Mouse (Mus musculus): ENCODE measurements around the gene Dnajc5. TPM values are rescaled to one million over a fixed set of nuclear protein-coding genes. Genes with fewer than 3 reads are reported as not detected.

The Dnajc5 gene
- total RNA-seq, 2 experiments from 2014 or later = 271 to 275 TPM

DNA sequence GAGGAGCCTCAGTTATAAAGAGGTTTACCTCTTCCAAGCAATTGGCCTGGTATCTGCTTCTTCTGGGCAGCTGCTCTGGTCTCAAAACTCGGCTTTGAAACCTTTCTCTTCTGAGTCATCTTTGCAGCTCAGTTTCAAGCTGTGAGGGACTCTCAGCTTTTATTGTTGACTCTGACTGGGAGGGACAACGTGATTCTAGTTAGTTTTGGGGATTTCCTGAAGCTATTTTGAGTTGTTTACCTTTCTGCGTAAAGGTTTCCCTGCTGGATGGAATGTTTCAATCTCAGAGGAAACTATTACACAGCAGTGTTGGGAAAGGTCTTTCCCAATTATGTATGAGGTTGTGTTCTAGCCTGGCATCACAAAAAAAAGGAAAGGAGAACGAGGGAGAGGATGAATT lies 21.6 kb upstream of the Dnajc5 start:
- no peak for DNase-seq (ENCODE audit: low spot score in 2 of 2)

DNA sequence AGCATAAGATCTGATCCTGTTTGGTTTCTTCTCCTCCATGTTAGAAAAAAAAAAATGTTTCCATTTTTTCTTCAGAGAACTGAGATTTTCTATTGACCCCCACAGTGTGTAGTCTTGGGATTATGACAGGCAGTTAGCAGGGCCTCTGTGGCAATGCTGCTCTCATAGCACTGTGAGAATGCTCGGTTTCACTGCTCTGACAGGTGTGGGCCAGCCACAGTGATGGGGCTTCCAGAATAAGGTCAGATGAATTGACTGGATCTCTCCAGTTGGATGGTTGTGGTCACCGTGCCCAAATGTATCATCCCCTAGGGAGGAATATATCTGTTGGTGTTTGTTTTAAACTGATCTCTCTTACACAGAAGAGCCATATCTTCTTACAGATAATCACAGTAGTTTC lies 11.1 kb upstream of the Dnajc5 start:
- DNase-seq (ENCODE audit: low spot score in 2 of 2) = no peak

DNA sequence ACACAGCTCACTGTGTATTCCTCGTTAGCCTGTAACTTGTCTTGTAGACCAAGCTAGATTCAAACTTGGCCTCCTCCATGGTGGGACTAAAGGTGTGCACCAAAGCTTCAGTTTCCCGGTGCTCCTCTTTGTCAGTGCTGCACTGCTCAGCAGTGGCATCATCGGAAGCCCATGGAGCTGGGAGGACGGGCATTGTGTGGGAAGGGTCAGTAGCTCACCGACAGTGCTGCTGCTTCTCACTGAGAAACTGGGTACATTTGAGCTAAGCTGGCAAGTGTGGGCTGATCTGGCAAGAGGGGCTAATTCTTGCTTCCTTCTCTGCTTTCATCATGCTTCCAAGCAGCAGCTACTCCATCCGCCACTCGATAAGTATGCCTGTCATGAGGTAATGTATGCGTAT lies 9.1 kb upstream of the Dnajc5 start:
- no peak for DNase-seq (ENCODE audit: low spot score in 2 of 2)

DNA sequence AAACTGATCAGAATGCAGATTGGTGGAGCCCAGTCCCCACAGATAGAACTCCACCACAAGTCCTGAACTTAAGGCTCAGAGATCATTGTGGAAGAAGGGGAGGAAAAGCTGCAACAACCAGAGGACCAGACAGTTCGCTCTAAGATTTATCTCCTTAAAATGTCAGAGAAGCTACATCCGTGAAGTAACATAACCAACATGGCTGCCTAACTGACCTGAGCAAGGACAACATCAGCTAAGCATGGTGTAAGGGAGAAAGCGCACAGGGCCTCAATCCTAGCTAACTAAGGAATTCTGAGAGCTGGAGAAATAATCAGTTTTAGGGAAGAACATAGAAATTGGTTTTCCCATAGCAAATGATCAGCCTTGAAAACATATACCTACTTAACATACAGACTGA lies 1.1 kb upstream of the Dnajc5 start:
- DNase-seq (ENCODE audit: low spot score in 2 of 2) = no peak

DNA sequence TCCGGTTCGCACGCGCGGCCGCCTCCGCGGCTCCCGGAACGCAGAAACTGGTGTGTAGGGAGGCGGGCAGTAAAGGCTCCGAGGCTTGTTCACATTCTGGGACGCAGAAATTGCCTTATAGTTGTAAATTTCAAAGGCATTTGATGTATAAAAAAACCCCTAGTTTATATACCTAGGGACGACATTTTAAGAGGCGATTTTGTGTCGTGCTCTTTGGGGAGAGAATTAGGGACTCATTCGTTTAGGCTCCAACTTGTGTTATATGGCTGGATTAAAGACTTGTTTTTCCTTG lies 597 bp downstream of the Dnajc5 start:
- DNase-seq (ENCODE audit: low spot score in 2 of 2) = no peak

DNA sequence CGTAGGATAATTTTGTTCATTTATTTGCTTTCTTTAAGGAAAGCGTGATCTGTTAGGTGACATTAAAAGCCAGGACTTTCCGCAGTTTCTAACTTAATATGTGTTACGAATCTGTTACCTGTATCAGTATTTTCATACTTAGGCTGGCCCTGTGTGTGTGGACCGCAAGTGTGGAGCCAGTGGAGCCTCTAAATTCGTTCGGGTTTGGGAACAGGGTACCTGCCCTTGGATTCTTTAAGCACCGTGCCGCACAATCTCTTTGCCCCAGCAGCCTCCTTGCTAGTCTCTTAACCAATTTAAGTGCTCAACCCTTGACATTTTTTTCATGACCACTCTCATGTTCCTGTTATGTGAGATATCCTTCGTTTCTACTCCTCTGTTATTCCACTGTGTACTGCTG lies 1.2 kb downstream of the Dnajc5 start:
- no peak for DNase-seq (ENCODE audit: low spot score in 2 of 2)

DNA sequence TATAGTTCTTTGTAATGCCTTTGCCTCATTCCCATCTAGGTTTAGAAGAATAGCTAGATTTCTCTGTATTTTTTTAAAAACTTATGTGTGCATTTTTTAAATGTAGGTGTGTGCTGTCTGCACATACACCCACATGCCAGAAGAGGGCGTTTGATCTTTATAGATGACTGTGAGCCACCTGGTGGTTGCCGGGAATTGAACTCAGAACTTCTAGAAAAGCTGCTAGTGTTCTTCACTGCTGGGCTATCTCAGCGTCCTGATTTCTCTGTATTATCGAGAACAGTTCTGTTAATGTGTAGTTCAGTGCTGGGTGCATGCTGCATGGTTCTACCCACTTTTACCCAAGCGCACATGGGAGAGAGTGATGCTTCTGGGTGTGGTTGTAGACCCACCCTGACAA lies 2.5 kb downstream of the Dnajc5 start:
- DNase-seq (ENCODE audit: low spot score in 2 of 2) = no peak

DNA sequence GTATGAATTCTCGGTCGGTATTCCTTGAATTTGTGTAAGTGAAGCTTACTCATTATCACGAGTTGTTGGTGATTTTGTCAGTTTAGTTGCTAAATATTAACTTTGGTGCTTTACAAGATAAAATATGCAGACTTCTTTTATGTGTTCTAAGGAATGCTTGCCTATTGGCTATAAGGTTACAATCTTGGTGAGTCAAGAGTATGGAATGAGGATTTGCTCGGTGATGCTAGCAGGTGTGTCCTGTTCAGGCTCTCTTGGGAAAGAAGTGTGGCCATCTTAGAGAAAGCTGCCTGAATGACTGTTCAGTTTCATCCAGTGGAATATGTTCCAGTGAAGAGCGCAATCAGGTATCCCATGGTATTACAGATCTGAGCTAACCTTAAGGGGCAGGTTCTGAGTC lies 5.2 kb downstream of the Dnajc5 start:
- no peak for DNase-seq (ENCODE audit: low spot score in 2 of 2)

DNA sequence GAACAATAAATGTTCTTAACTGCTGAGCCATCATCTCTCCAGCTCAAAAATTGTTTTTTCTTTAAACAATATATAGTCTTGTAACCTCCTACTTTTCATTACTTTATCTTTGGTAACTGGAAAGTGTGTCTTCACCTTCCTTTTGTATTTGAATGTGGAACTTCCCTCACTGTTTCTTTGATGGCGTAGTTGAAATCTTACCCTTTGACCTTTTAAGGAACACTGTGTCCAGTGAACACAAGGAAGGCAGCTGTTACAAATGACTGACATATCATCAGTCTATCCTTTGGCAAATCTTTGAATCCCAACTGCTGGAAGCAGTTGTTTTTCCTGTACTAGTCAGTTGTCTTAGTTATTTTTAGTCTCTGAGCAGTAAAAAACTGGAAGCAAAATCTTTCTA lies 8.8 kb downstream of the Dnajc5 start:
- DNase-seq (ENCODE audit: low spot score in 2 of 2) = no peak

DNA sequence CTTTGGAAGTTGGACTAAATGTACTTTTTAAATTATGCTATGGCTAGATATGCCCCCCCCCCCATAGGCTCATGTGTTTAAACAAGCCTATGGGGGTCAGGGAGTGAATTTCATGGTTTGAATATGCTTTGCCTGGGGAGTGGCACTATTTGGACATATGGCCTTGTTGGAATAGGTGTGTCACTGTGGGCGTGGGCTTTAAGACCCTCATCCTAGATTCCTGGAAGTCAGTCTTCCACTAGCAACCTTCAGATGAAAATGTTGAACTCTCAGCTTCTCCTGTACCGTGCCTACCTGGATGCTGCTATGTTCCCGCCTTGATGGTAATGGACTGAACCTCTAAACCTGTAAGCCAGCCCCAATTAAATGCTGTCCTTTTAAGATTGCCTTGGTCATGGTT lies 12.3 kb downstream of the Dnajc5 start:
- DNase-seq (ENCODE audit: low spot score in 2 of 2) = no peak

DNA sequence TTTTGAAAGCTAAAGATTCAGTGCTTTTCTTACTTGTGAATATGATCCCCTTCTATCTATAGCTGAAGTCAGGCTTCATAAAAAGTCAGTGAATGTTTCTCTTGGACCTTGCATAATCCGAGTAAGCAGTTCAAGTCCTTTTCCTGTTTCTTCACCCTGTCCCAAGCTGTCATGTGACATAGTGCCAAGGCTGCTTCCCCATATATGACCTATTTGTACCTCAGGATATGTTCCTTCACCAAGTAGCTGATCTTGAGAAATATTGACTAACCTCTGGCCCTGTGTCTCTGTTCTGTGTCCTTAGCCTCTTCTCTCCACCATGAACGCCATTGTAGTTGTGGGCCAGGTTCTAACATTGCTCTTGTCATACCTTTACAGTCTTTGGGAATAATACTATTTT lies 16.1 kb downstream of the Dnajc5 start:
- no peak for DNase-seq (ENCODE audit: low spot score in 2 of 2)

DNA sequence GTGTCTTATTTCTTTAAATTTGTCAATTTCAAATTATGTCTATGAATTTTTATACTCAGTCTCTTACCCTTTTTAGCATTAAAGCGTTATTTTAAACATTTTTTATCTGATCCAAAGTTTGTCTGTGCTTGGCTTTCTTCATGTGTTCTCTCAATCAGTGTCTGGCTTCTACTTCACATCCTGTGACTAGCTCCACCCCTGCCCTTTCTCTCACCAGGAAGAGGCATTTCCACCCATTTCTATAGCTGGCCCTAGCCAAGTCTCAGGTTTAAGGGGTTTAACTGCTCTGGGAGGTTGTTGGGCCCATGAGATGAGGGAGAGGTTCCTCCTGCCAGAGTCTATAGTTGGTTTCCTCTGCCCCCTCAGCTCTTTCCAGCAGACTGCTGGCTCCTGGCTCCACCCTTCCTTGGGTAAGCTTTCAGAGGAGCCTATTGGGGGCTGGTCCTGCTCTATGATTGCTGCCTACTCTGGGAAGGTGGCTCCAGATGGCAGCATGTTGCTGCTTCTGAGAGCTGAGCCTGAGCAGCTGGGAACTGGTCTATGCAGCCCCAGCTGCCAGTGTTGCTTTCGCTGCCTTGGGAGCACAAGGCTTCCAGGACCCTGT lies 17.3 kb downstream of the Dnajc5 start:
- peak; percentile 33 to 37 for DNase-seq (ENCODE audit: low spot score in 2 of 2)

DNA sequence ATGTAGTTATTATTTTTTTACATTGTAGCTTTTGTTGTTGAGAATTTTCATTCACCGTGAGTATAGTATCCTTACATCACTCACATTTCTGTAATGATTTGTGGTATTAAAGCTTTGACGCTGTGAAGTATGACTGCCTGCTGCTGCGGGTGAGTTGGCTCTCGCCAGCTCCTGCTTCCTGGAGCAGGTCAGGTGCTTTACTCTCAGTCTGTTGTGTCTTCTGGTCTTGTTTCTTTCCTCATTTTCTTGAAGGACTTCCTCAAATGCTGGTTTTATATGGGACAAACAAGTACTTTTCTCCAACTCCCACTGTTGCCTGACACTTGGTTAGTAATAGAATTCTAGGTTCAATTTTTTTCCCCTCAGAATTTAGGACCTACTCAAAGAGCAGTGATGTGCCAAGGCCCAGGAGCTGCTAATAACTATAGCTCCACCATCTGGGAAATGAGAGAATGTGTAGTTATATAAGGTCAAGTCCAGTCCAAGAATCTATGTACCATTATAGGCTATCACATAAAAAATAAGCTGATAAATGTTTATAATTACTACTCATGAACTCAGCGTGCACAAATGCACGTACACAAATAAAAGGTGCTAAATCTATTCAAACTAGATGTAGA lies 21.6 kb downstream of the Dnajc5 start:
- no peak for DNase-seq (ENCODE audit: low spot score in 2 of 2)

DNA sequence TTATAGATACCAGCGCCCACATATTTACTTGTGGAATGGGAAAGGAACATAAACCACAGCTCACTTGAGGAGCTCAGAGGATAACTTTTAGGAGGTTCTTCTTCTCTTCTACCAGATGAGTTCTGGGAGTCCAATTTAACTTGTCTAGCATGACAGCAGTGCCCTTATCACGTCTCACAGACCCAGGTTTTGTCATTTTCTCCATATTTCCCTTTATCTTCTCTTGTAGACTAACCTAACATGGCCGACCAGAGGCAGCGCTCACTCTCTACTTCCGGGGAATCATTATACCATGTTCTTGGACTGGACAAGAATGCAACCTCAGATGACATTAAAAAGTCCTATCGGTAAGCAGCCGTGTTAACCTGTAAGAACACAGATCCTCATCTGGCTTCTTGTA lies 25.9 kb downstream of the Dnajc5 start:
- no peak for DNase-seq (ENCODE audit: low spot score in 2 of 2)

DNA sequence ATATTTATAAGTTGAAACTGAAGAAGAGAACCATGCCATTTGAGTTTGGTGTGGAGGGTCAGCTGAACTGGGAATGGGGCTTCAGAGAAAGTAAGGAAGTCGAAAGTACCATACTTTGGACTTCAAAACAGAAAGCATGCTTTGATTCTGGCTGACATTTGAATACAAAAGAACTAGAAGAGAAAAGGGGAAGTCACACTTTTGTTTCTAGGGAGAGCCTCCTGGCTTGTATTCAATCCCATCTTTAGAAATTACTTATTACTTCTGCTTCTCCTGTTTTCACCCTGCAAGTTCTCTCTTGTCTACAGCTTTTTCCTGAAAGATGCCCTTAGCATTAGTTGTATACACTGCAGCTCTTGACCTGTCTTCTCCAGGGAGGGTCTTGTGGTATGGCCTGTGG lies 27.9 kb downstream of the Dnajc5 start:
- DNase-seq (ENCODE audit: low spot score in 2 of 2) = no peak

DNA sequence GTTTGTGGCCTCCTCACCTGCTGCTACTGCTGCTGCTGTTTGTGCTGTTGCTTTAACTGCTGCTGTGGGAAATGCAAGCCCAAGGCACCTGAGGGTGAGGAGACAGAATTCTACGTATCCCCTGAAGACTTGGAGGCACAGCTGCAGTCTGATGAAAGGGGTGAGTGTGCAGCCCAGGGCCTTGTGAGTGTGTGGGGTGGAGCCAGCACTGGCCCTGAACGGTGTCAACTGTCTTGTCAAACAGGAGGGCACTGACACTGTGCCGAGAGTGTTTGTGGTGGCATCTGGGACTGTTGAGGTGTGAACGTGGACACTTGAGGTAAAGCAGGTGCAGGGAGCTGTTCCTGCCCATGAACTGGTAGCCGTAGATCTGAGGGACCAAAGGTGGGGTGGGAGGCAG lies 28.4 kb downstream of the Dnajc5 start:
- no peak for DNase-seq (ENCODE audit: low spot score in 2 of 2)

DNA sequence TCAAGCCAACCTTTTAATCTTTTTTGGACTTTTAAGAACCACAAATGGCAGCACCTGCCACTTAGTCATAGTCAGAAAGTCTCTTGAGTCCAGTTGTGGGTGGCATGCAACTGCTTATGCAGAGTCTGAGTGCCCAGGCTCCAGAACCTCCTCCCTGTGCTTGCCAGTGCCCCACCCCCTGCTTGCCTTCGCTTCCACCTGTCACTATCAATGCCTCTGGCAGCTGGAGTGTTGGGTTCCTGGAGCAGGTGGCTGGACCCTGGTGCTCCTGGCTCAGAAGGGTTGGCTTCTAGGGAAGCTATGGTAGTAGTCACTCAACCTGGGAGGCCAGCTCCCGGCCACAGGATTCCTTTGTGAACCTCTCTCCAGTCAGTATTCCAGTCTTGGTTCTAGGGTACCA lies 29.9 kb downstream of the Dnajc5 start:
- DNase-seq (ENCODE audit: low spot score in 2 of 2) = no peak

DNA sequence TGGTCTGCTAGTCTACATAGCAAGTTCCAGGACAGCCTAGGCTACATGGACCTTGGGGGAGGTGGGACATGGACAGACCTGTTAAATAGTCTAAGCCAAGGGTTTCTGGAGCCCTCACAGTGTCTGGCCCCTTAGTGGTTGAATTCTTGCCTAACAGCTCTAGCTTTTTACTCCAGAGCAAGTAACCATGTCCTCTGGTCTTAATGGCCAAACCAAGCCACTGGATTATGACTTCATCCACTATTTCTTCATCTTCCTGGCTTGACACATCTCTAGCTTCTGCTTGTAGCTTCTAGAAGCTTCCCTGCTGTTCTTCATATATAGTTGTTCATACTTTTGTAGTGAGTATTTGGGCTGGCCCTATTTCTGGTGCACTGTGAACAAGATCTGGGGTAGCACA lies 33.5 kb downstream of the Dnajc5 start:
- no peak for DNase-seq (ENCODE audit: low spot score in 2 of 2)

DNA sequence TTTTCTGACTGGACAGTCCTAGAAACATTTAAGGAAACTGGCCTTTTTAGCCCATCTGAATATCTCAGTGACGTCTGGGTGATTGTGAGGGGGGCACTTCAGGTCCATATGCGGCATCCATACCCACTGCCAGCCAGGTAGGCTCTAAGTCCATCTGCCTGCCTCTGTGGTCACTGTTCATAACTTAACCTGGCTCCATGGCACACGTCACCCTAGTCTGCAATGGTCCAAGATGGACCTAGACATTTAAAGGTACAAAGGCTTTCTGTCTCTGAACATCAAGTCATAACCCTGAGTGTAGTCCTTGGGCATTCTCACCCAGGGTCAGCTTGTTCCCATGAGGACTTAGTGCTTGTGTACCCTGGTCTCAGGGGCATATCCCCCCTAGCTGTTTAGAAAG lies 47.1 kb downstream of the Dnajc5 start:
- DNase-seq (ENCODE audit: low spot score in 2 of 2) = no peak

DNA sequence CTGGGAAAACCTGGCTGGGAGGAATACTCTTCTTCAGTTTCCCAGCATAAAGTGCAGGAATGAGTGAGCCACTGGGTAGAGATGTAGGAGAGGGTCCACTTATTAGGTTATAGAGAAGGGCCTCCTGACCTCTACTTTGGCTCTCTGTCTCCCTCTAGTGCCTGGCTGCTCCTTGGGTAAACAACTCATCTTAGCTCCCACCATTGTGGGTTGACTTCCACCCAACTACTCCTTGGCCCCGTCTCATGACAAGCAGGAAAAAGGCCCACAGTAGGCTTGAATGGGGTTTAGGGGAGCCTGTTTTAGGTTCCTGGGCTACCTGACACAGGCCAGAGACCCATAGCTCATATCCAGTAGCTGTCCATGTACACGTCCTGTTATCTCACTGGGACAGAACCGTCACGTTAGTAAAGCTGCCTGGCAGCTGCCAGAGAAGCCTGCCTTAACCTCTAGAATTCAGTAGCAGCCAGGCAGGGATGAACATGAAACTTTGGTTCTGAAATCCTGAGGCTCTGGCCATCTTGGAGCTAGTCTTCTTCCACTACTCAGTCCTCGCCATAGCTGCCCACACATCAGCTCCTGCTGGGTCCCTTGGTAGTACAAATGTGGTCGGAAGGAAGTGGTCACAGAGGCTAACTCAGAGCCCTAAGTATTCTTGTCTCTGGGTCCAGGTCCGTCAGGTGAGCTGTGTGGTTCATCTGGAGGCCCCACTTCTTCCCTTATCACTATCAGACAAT lies 48.2 kb downstream of the Dnajc5 start:
- no peak for DNase-seq (ENCODE audit: low spot score in 2 of 2)

DNA sequence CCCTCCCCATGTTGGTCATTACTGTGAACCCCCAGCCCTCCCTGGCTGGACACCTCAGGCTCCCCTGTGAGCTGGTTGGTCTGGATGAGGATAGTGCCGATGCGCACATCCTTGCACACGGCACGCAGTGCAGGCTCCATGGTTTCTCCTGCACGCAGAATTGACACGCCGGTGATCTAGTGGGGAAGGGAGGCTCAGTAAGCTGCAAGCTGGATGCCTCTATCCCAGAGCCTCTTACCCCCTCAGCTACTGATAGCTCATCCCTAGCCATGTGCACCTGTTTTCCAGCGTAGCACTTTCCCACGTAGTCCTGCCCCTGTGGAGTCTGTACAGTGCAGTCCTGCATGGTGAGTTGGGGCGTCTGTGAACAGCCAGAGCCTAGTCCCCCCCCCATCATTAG lies 49.6 kb downstream of the Dnajc5 start:
- DNase-seq (ENCODE audit: low spot score in 2 of 2) = no peak

DNA sequence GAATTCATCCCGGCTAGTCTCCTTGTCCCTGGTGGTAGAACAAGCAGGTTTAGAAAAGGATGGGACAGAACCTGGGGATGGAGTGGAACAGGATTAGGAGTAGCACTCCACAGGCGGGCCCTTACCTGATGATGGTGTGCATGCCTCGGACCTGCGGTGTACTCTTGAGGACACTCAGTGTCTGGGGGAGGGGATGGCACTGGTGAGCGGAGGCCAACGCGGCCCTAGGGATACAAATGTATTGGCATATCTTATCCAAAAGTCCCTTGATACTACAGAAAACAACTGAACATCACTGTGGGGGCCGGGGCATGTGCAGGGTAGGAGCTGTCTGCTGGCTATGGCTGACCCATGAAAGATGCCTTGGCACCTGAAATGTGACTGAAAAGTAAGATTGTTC lies 50.1 kb downstream of the Dnajc5 start:
- DNase-seq (ENCODE audit: low spot score in 2 of 2) = no peak

DNA sequence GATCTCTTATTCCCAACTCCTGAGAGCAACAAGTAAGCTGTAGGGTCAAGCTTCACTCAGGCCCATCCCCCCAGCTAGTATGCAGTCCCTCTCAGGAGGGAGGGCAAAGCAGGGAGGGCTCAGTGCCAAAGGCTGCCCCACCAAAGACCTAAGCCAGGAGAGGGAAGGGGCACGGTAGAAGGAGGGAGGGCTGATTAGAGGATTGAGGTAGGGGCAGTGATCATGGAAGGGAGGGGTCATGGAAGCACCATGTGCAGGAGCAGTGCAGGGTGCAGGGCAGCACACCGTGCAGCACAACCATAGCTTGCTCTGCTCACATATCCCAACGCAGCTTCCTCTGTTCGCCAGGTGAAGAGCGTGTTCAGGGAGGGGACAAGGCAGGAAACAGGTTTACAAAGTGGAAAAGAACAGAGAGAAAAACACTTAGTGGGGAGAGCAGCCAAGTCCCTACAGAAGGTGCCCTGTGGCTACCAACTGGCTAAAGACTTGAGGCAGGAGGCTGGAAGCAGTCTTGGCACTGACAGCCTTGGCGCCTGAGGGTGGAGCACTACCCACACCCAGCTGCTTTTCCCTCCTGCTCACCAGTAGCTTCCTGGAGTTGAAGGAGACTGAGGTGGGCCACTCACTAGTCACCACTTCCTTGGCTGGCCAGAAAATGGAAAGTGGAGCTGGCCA lies 50.8 kb downstream of the Dnajc5 start:
- no peak for DNase-seq (ENCODE audit: low spot score in 2 of 2)
